Mouse (Mus musculus): ENCODE data around the gene Phf1.

GRCm38 (mm10) chr17:26936921-26937695 lies 4.3 kb downstream of the Phf1 start:
- TF ChIP-seq EP300 (IDR thresholded peaks at IDR 0.05; ENCODE audit: low read depth), result no peak
- TF ChIP-seq CTCF (IDR thresholded peaks at IDR 0.05; ENCODE audit: low read depth), result no peak

All from liver, postnatal 0 days (tissue).